Mouse (Mus musculus): ENCODE results near the gene Fkbp1a. TPM values are rescaled to one million over a fixed set of nuclear protein-coding genes. Genes with fewer than 3 reads are reported as not detected.

Fkbp1a gene
- polyA plus RNA-seq, 1 experiment from 2014 or later: 178 TPM

- H3K4me2 ChIP-seq: no peak overlapping the region
- H3K27me3 ChIP-seq: peaks cover 12% of the 10 kb centered on the region; the same call in 1 of the 2 replicates
- peaks cover 29% of the 10 kb centered on the region for H3K4me1 ChIP-seq (replicated peaks)
- H3K4me3 ChIP-seq (replicated peaks): no peak overlapping the region
- H3K9ac ChIP-seq: no peak overlapping the region
- ATAC-seq (ENCODE audit: low read depth) (no peak), DNase-seq (no peak)
- no peaks in the 10 kb centered on the region for H3K36me3 ChIP-seq
- 61% methylated on average over 1 of the region's 1 CpGs for WGBS (ENCODE audit: insufficient replicate concordance)
- H3K27ac ChIP-seq: no peak overlapping the region
- no peaks in the 10 kb centered on the region for H3K9me3 ChIP-seq (replicated peaks)
Observed at GRCm38 (mm10) chr2:151528066-151528465, 14.2 kb upstream of the Fkbp1a start.

GRCm38 (mm10) chr2:151529169-151529568 lies 13.1 kb upstream of the Fkbp1a start:
- H3K27ac ChIP-seq: no peak overlapping the region
- H3K9ac ChIP-seq: no peak overlapping the region
- no peak overlapping the region for H3K4me2 ChIP-seq
- H3K4me3 ChIP-seq (replicated peaks): no peak overlapping the region
- peaks cover 25% of the 10 kb centered on the region for H3K4me1 ChIP-seq (replicated peaks)
- H3K36me3 ChIP-seq: no peaks in the 10 kb centered on the region
- no peaks in the 10 kb centered on the region for H3K9me3 ChIP-seq (replicated peaks)
- DNase-seq (no peak), ATAC-seq (ENCODE audit: low read depth) (no peak)
- H3K27me3 ChIP-seq: peaks cover 12% of the 10 kb centered on the region; the same call in 1 of the 2 replicates

GRCm38 (mm10) chr2:151530378-151531230 lies 11.7 kb upstream of the Fkbp1a start:
- Histone ChIP-seq H3K36me3 (no peaks in the 10 kb centered on the region), H3K27ac (no peak overlapping the region), H3K4me1 (replicated peaks) (peaks cover 16% of the 10 kb centered on the region), H3K27me3 (peaks cover 6% of the 10 kb centered on the region; the same call in 1 of the 2 replicates), H3K9ac (0 out of 2 replicates have a peak overlapping the region, but pooled peaks have one; percentile 4), H3K4me2 (no peak overlapping the region), H3K4me3 (replicated peaks) (no peak overlapping the region), H3K9me3 (replicated peaks) (no peaks in the 10 kb centered on the region)
- ATAC-seq (ENCODE audit: low read depth): peak; percentile 43
- WGBS (ENCODE audit: insufficient replicate concordance): 12% methylated on average over 8 of the region's 8 CpGs
- no peak for DNase-seq

GRCm38 (mm10) chr2:151533632-151534031 lies 8.7 kb upstream of the Fkbp1a start:
- DNase-seq: no peak

GRCm38 (mm10) chr2:151535961-151536617 lies 6.2 kb upstream of the Fkbp1a start:
- Histone ChIP-seq H3K9ac (no peak overlapping the region), H3K27me3 (no peaks in the 10 kb centered on the region), H3K4me2 (no peak overlapping the region), H3K36me3 (no peaks in the 10 kb centered on the region), H3K27ac (no peak overlapping the region; the same call in 1 of the 2 replicates), H3K9me3 (replicated peaks) (no peaks in the 10 kb centered on the region), H3K4me3 (replicated peaks) (no peak overlapping the region), H3K4me1 (replicated peaks) (peaks cover 2% of the 10 kb centered on the region)
- DNase-seq: no peak
- 0 out of 2 replicates have a peak, but pooled peaks have one; percentile 32 for ATAC-seq (ENCODE audit: low read depth)
- WGBS (ENCODE audit: insufficient replicate concordance): 15% methylated on average over 1 of the region's 1 CpGs

More at GRCm38 (mm10) chr2:151533632-151534031, 8.7 kb upstream of the Fkbp1a start:
- H3K4me3 ChIP-seq (replicated peaks): no peak overlapping the region
- H3K4me2 ChIP-seq: no peak overlapping the region
- H3K27ac ChIP-seq: no peak overlapping the region
- WGBS (ENCODE audit: insufficient replicate concordance): 51% methylated on average over 6 of the region's 6 CpGs
- no peaks in the 10 kb centered on the region for H3K9me3 ChIP-seq (replicated peaks)
- no peaks in the 10 kb centered on the region for H3K27me3 ChIP-seq
- H3K4me1 ChIP-seq (replicated peaks): peaks cover 16% of the 10 kb centered on the region
- ATAC-seq (ENCODE audit: low read depth): no peak
- H3K9ac ChIP-seq: no peak overlapping the region
- no peaks in the 10 kb centered on the region for H3K36me3 ChIP-seq

GRCm38 (mm10) chr2:151536618-151536974 lies 5.7 kb upstream of the Fkbp1a start:
- no peak overlapping the region for H3K9ac ChIP-seq
- no peak overlapping the region; the same call in 1 of the 2 replicates for H3K27ac ChIP-seq
- no peaks in the 10 kb centered on the region for H3K27me3 ChIP-seq
- DNase-seq: no peak
- no peak overlapping the region for H3K4me2 ChIP-seq
- WGBS (ENCODE audit: insufficient replicate concordance): 42% methylated on average over 5 of the region's 5 CpGs
- H3K4me1 ChIP-seq (replicated peaks): peaks cover 6% of the 10 kb centered on the region
- H3K4me3 ChIP-seq (replicated peaks): no peak overlapping the region
- H3K36me3 ChIP-seq: no peaks in the 10 kb centered on the region
- H3K9me3 ChIP-seq (replicated peaks): no peaks in the 10 kb centered on the region
- ATAC-seq (ENCODE audit: low read depth): 0 out of 2 replicates have a peak, but pooled peaks have one; percentile 15

GRCm38 (mm10) chr2:151538646-151539045 lies 3.6 kb upstream of the Fkbp1a start:
- H3K4me3 ChIP-seq (replicated peaks): no peak overlapping the region
- no peak overlapping the region for H3K27ac ChIP-seq
- no peaks in the 10 kb centered on the region for H3K9me3 ChIP-seq (replicated peaks)
- no peak overlapping the region for H3K4me2 ChIP-seq
- peaks cover 20% of the 10 kb centered on the region for H3K4me1 ChIP-seq (replicated peaks)
- no peaks in the 10 kb centered on the region for H3K36me3 ChIP-seq
- ATAC-seq (ENCODE audit: low read depth): no peak
- DNase-seq: no peak
- no peaks in the 10 kb centered on the region for H3K27me3 ChIP-seq
- no peak overlapping the region for H3K9ac ChIP-seq
- WGBS (ENCODE audit: insufficient replicate concordance): 48% methylated on average over 4 of the region's 4 CpGs

- WGBS (ENCODE audit: insufficient replicate concordance): 2% methylated on average over 21 of the region's 21 CpGs
- no peaks in the 10 kb centered on the region for H3K9me3 ChIP-seq (replicated peaks)
- H3K4me2 ChIP-seq: peak overlapping the region; percentile 95
- H3K4me1 ChIP-seq (replicated peaks): peaks cover 40% of the 10 kb centered on the region
- H3K9ac ChIP-seq: peak overlapping the region; percentile 86
- peaks cover 31% of the 10 kb centered on the region for H3K36me3 ChIP-seq
- H3K27ac ChIP-seq: peak overlapping the region; percentile 90
- no peak for ATAC-seq (ENCODE audit: low read depth)
- H3K27me3 ChIP-seq: no peaks in the 10 kb centered on the region
- peak overlapping the region; percentile 80 for H3K4me3 ChIP-seq (replicated peaks)
- DNase-seq: no peak
Observed at GRCm38 (mm10) chr2:151543063-151543895, 996 bp downstream of the Fkbp1a start.

GRCm38 (mm10) chr2:151544673-151545072 lies 2.4 kb downstream of the Fkbp1a start:
- DNase-seq (no peak), ATAC-seq (ENCODE audit: low read depth) (no peak)
- Histone ChIP-seq H3K27me3 (no peaks in the 10 kb centered on the region), H3K36me3 (peaks cover 37% of the 10 kb centered on the region), H3K27ac (no peak overlapping the region), H3K9me3 (replicated peaks) (no peaks in the 10 kb centered on the region), H3K4me3 (replicated peaks) (no peak overlapping the region), H3K4me1 (replicated peaks) (peaks cover 40% of the 10 kb centered on the region), H3K9ac (no peak overlapping the region), H3K4me2 (peak overlapping the region; percentile 95)
- WGBS (ENCODE audit: insufficient replicate concordance): 56% methylated on average over 6 of the region's 6 CpGs

- no peak overlapping the region for H3K27ac ChIP-seq
- DNase-seq (no peak), ATAC-seq (ENCODE audit: low read depth) (no peak)
- no peaks in the 10 kb centered on the region for H3K27me3 ChIP-seq
- H3K4me1 ChIP-seq (replicated peaks): peaks cover 35% of the 10 kb centered on the region
- H3K9ac ChIP-seq: no peak overlapping the region
- H3K9me3 ChIP-seq (replicated peaks): no peaks in the 10 kb centered on the region
- WGBS (ENCODE audit: insufficient replicate concordance): 73% methylated on average over 4 of the region's 4 CpGs
- H3K4me2 ChIP-seq: no peak overlapping the region
- H3K4me3 ChIP-seq (replicated peaks): no peak overlapping the region
- H3K36me3 ChIP-seq: peaks cover 41% of the 10 kb centered on the region
Observed at GRCm38 (mm10) chr2:151546571-151546970, 4.3 kb downstream of the Fkbp1a start.

- H3K4me1 ChIP-seq (replicated peaks): peaks cover 10% of the 10 kb centered on the region
- H3K4me3 ChIP-seq (replicated peaks): no peak overlapping the region
- WGBS (ENCODE audit: insufficient replicate concordance): 74% methylated on average over 3 of the region's 3 CpGs
- ATAC-seq (ENCODE audit: low read depth) (no peak), DNase-seq (no peak)
- no peak overlapping the region for H3K9ac ChIP-seq
- H3K27me3 ChIP-seq: no peaks in the 10 kb centered on the region
- H3K9me3 ChIP-seq (replicated peaks): no peaks in the 10 kb centered on the region
- peaks cover 52% of the 10 kb centered on the region for H3K36me3 ChIP-seq
- H3K4me2 ChIP-seq: no peak overlapping the region
- no peak overlapping the region for H3K27ac ChIP-seq
Observed at GRCm38 (mm10) chr2:151549615-151550121, 7.4 kb downstream of the Fkbp1a start.

Measured in liver, embryonic 13.5 days (tissue).